Comparison of ENCODE assay signal across 8 mouse cellular contexts in genomic region chr10:50657352-50657751, GRCm38 (mm10).
DNase-seq lines count a peak whose midpoint lies in the region; ATAC-seq lines count a peak whose summit lies in the region.

No protein-coding gene starts in this region.

- H3K27me3 ChIP-seq in embryonic facial prominence, embryonic 11.5 days (ENCODE audit: control insufficient read depth, insufficient read depth, low read length) = no peaks in the 10 kb centered on the region
- H3K27me3 ChIP-seq in embryonic facial prominence, embryonic 10.5 days (replicated peaks; ENCODE audit: low read depth, poor library complexity, severe bottlenecking) = no peaks in the 10 kb centered on the region
- no peaks in the 10 kb centered on the region for H3K27me3 ChIP-seq in hindbrain, embryonic 12.5 days

- H3K27ac ChIP-seq in embryonic facial prominence, embryonic 11.5 days (replicated peaks; ENCODE audit: low read depth, low read length) = no peak overlapping the region
- no peak overlapping the region for H3K27ac ChIP-seq in embryonic facial prominence, embryonic 10.5 days (replicated peaks)
- H3K27ac ChIP-seq in hindbrain, embryonic 12.5 days = no peak overlapping the region

- no peaks in the 10 kb centered on the region for H3K4me1 ChIP-seq in embryonic facial prominence, embryonic 11.5 days (ENCODE audit: control insufficient read depth, insufficient read depth, low read length)
- H3K4me1 ChIP-seq in embryonic facial prominence, embryonic 10.5 days = no peaks in the 10 kb centered on the region
- H3K4me1 ChIP-seq in hindbrain, embryonic 12.5 days = no peaks in the 10 kb centered on the region

- no peak overlapping the region for H3K4me3 ChIP-seq in embryonic facial prominence, embryonic 11.5 days (ENCODE audit: low read depth, low read length)
- H3K4me3 ChIP-seq in embryonic facial prominence, embryonic 10.5 days = no peak overlapping the region
- no peak overlapping the region for H3K4me3 ChIP-seq in hindbrain, embryonic 12.5 days

- WGBS in embryonic facial prominence, embryonic 11.5 days = 46% methylated on average over 1 of the region's 1 CpGs
- WGBS in embryonic facial prominence, embryonic 10.5 days = 56% methylated on average over 1 of the region's 1 CpGs
- 54% methylated on average over 1 of the region's 1 CpGs for WGBS in hindbrain, embryonic 12.5 days

- peak; percentile 56 for DNase-seq in embryonic facial prominence, embryonic 11.5 days (ENCODE audit: low spot score)
- no peak for DNase-seq in embryonic facial prominence, embryonic 10.5 days (ENCODE audit: low spot score)
- DNase-seq in 3134 (ENCODE audit: extremely low read depth, insufficient read length, low spot score) = peak; percentile 1
- peak; percentile 53 for DNase-seq in adipocyte (ENCODE audit: low spot score)
- no peak for DNase-seq in right cerebral cortex, postnatal 14 days
- no peak for DNase-seq in testis, postnatal 14 days (ENCODE audit: low spot score)

- H3K9me3 ChIP-seq in embryonic facial prominence, embryonic 11.5 days (replicated peaks; ENCODE audit: control insufficient read depth, low read length) = no peaks in the 10 kb centered on the region
- no peaks in the 10 kb centered on the region for H3K9me3 ChIP-seq in embryonic facial prominence, embryonic 10.5 days
- H3K9me3 ChIP-seq in hindbrain, embryonic 12.5 days (replicated peaks) = no peaks in the 10 kb centered on the region

- H3K36me3 ChIP-seq in embryonic facial prominence, embryonic 11.5 days (replicated peaks; ENCODE audit: control insufficient read depth, insufficient read depth, low read depth, low read length) = no peaks in the 10 kb centered on the region
- peaks cover 11% of the 10 kb centered on the region for H3K36me3 ChIP-seq in embryonic facial prominence, embryonic 10.5 days (replicated peaks)
- no peaks in the 10 kb centered on the region; the same call in 1 of the 2 replicates for H3K36me3 ChIP-seq in hindbrain, embryonic 12.5 days

- H3K4me2 ChIP-seq in embryonic facial prominence, embryonic 11.5 days (ENCODE audit: low read depth, low read length) = no peak overlapping the region
- H3K4me2 ChIP-seq in hindbrain, embryonic 12.5 days (replicated peaks) = no peak overlapping the region

- no peak for ATAC-seq in embryonic facial prominence, embryonic 11.5 days (replicated peaks; ENCODE audit: insufficient number of reproducible peaks, low FRiP score, low TSS enrichment, low read depth)
- ATAC-seq in hindbrain, embryonic 12.5 days (ENCODE audit: low FRiP score) = peak; percentile 76
- peak; percentile 94 for ATAC-seq in megakaryocyte-erythroid progenitor cell, adult 5-6 weeks (replicated peaks; ENCODE audit: low FRiP score, low TSS enrichment, poor library complexity, severe bottlenecking)

- H3K9ac ChIP-seq in embryonic facial prominence, embryonic 11.5 days (replicated peaks; ENCODE audit: low read length) = no peak overlapping the region
- H3K9ac ChIP-seq in hindbrain, embryonic 12.5 days = no peak overlapping the region

Comparison
In these comparisons a context has a peak if more than half of its experiments do, and no peak if none do; other contexts are left out.
1. DNase-seq: peak in embryonic facial prominence, embryonic 11.5 days (single experiment), 3134 (single experiment) and adipocyte (single experiment); none in embryonic facial prominence, embryonic 10.5 days (single experiment), right cerebral cortex, postnatal 14 days (single experiment) and testis, postnatal 14 days (single experiment).